In genomic region chrX:11288306-11288882, GRCm38 (mm10) we compare ENCODE assay signal across 16 mouse cellular contexts. TPM values are rescaled to one million over a fixed set of nuclear protein-coding genes. Genes with fewer than 3 reads are reported as not detected.
DNase-seq lines count a peak whose midpoint lies in the region; ATAC-seq and TF ChIP-seq lines count a peak whose summit lies in the region.
"Had no signal": no experiment of that assay in that cellular context is flagged by ENCODE, and none has a peak within 500 bp of the region (broad histone marks: within the 10 kb centered on the region; RNA-seq: fewer than 3 reads in every experiment).

No protein-coding gene starts in this region.

- no peak for ATAC-seq in midbrain, postnatal 0 days (ENCODE audit: low FRiP score)
- ATAC-seq: Patski had no signal

- H3K27me3 ChIP-seq in midbrain, postnatal 0 days (ENCODE audit: insufficient read depth, low read length) = no peaks in the 10 kb centered on the region
- H3K27me3 ChIP-seq: hindbrain, embryonic 15.5 days had no signal

- peak; percentile 7 for DNase-seq in gastrocnemius, postnatal 14 days
- DNase-seq in gastrocnemius, postnatal 10 days = no peak
- peak; percentile 61 for DNase-seq in retina, postnatal 1 day
- DNase-seq in retina, embryonic 14.5 days (ENCODE audit: low spot score) = no peak
- peak; percentile 14 to 42 for DNase-seq in kidney, postnatal 25 days
- no peak for DNase-seq in midbrain, postnatal 0 days (ENCODE audit: low spot score)
- no peak for DNase-seq in T-cell, adult 2 months (ENCODE audit: low spot score)
- DNase-seq in thymus, postnatal 0 days (ENCODE audit: low spot score) = no peak
- DNase-seq: cerebellum, postnatal 36 days; thymus, postnatal 25 days had no signal

- no peaks in the 10 kb centered on the region for H3K4me1 ChIP-seq in midbrain, postnatal 0 days (ENCODE audit: insufficient read depth, low read length)
- H3K4me1 ChIP-seq: hindbrain, embryonic 15.5 days; limb, embryonic 15.5 days had no signal

- H3K9ac ChIP-seq in midbrain, postnatal 0 days (replicated peaks; ENCODE audit: low read length, poor library complexity, severe bottlenecking) = no peak overlapping the region
- H3K9ac ChIP-seq: hindbrain, embryonic 15.5 days; limb, embryonic 15.5 days had no signal

- H3K36me3 ChIP-seq in midbrain, postnatal 0 days (ENCODE audit: insufficient read depth, low read length) = no peaks in the 10 kb centered on the region
- H3K36me3 ChIP-seq: hindbrain, embryonic 15.5 days; limb, embryonic 15.5 days had no signal

- H3K9me3 ChIP-seq in midbrain, postnatal 0 days (ENCODE audit: low read length) = no peaks in the 10 kb centered on the region
- H3K9me3 ChIP-seq: hindbrain, embryonic 15.5 days; limb, embryonic 15.5 days had no signal

- no peak overlapping the region for H3K4me3 ChIP-seq in midbrain, postnatal 0 days (ENCODE audit: low read depth, low read length)
- H3K4me3 ChIP-seq: hindbrain, embryonic 15.5 days; limb, embryonic 15.5 days had no signal

- intact Hi-C loops in gastrocnemius, postnatal 14 days (cut with DNase I; ENCODE audit: low total_unique reads) = no loop called here

- H3K27ac ChIP-seq in midbrain, postnatal 0 days (ENCODE audit: low read depth, low read length) = no peak overlapping the region
- H3K27ac ChIP-seq: hindbrain, embryonic 15.5 days; limb, embryonic 15.5 days had no signal

- no peak overlapping the region for H3K4me2 ChIP-seq in midbrain, postnatal 0 days (ENCODE audit: low read depth, low read length, poor library complexity, severe bottlenecking)
- H3K4me2 ChIP-seq: hindbrain, embryonic 15.5 days; limb, embryonic 15.5 days had no signal

- 84% methylated on average over 14 of the region's 14 CpGs for WGBS in midbrain, postnatal 0 days

- no peak for TF ChIP-seq CTCF in midbrain, postnatal 0 days (IDR thresholded peaks at IDR 0.05)

RNA-seq across cellular contexts. Expression of gene H2al1a, which starts 10.7 kb away (rescaled TPM):
- total RNA-seq in gastrocnemius, postnatal 14 days (2021) = not detected
- not detected for total RNA-seq in gastrocnemius, postnatal 10 days (2021)
- not detected in 2 replicates for total RNA-seq in midbrain, postnatal 0 days (2014; rRNA removed)
- polyA plus RNA-seq in midbrain, postnatal 0 days (2015; fragmentation: Nextera tagmentation; extraction: Ambion mirVana) = not detected in 2 replicates
- not detected in 2 replicates for polyA plus RNA-seq in thymus, postnatal 0 days (2015; fragmentation: Nextera tagmentation; extraction: Ambion mirVana)
- total RNA-seq: layer of hippocampus, postnatal 14 days; megakaryocyte progenitor cell, adult 5-6 weeks had no signal
- polyA plus RNA-seq: frontal cortex, adult 2 months; hindbrain, embryonic 15.5 days; limb, embryonic 15.5 days; Patski had no signal

RNA-seq across cellular contexts. Expression of gene H2al1b, which starts 13.8 kb away (rescaled TPM):
- total RNA-seq in gastrocnemius, postnatal 14 days (2021) = not detected
- total RNA-seq in gastrocnemius, postnatal 10 days (2021) = not detected
- not detected in 2 replicates for total RNA-seq in midbrain, postnatal 0 days (2014; rRNA removed)
- not detected in 2 replicates for polyA plus RNA-seq in midbrain, postnatal 0 days (2015; fragmentation: Nextera tagmentation; extraction: Ambion mirVana)
- polyA plus RNA-seq in thymus, postnatal 0 days (2015; fragmentation: Nextera tagmentation; extraction: Ambion mirVana) = not detected in 2 replicates
- total RNA-seq: layer of hippocampus, postnatal 14 days; megakaryocyte progenitor cell, adult 5-6 weeks had no signal
- polyA plus RNA-seq: frontal cortex, adult 2 months; hindbrain, embryonic 15.5 days; limb, embryonic 15.5 days; Patski had no signal

RNA-seq across cellular contexts. Expression of gene H2al1c, which starts 17.1 kb away (rescaled TPM):
- not detected for total RNA-seq in gastrocnemius, postnatal 14 days (2021)
- not detected for total RNA-seq in gastrocnemius, postnatal 10 days (2021)
- not detected in 2 replicates for total RNA-seq in midbrain, postnatal 0 days (2014; rRNA removed)
- polyA plus RNA-seq in midbrain, postnatal 0 days (2015; fragmentation: Nextera tagmentation; extraction: Ambion mirVana) = not detected in 2 replicates
- polyA plus RNA-seq in thymus, postnatal 0 days (2015; fragmentation: Nextera tagmentation; extraction: Ambion mirVana) = not detected in 2 replicates
- total RNA-seq: layer of hippocampus, postnatal 14 days; megakaryocyte progenitor cell, adult 5-6 weeks had no signal
- polyA plus RNA-seq: frontal cortex, adult 2 months; hindbrain, embryonic 15.5 days; limb, embryonic 15.5 days; Patski had no signal

RNA-seq across cellular contexts. Expression of gene H2al1d, which starts 20.2 kb away (rescaled TPM):
- total RNA-seq in gastrocnemius, postnatal 14 days (2021) = not detected
- total RNA-seq in gastrocnemius, postnatal 10 days (2021) = not detected
- total RNA-seq in midbrain, postnatal 0 days (2014; rRNA removed) = not detected in 2 replicates
- polyA plus RNA-seq in midbrain, postnatal 0 days (2015; fragmentation: Nextera tagmentation; extraction: Ambion mirVana) = not detected in 2 replicates
- polyA plus RNA-seq in thymus, postnatal 0 days (2015; fragmentation: Nextera tagmentation; extraction: Ambion mirVana) = not detected in 2 replicates
- total RNA-seq: layer of hippocampus, postnatal 14 days; megakaryocyte progenitor cell, adult 5-6 weeks had no signal
- polyA plus RNA-seq: frontal cortex, adult 2 months; hindbrain, embryonic 15.5 days; limb, embryonic 15.5 days; Patski had no signal

RNA-seq across cellular contexts. Expression of gene H2al1e, which starts 23.3 kb away (rescaled TPM):
- not detected for total RNA-seq in gastrocnemius, postnatal 14 days (2021)
- total RNA-seq in gastrocnemius, postnatal 10 days (2021) = not detected
- total RNA-seq in midbrain, postnatal 0 days (2014; rRNA removed) = not detected in 2 replicates
- not detected in 2 replicates for polyA plus RNA-seq in midbrain, postnatal 0 days (2015; fragmentation: Nextera tagmentation; extraction: Ambion mirVana)
- not detected in 2 replicates for polyA plus RNA-seq in thymus, postnatal 0 days (2015; fragmentation: Nextera tagmentation; extraction: Ambion mirVana)
- total RNA-seq: layer of hippocampus, postnatal 14 days; megakaryocyte progenitor cell, adult 5-6 weeks had no signal
- polyA plus RNA-seq: frontal cortex, adult 2 months; hindbrain, embryonic 15.5 days; limb, embryonic 15.5 days; Patski had no signal

Comparison
In these comparisons a context has a peak if more than half of its experiments do, and no peak if none do; other contexts are left out.
1. DNase-seq: peak in gastrocnemius, postnatal 14 days (single experiment), retina, postnatal 1 day (single experiment) and kidney, postnatal 25 days (2 of 2); none in gastrocnemius, postnatal 10 days (single experiment), retina, embryonic 14.5 days (single experiment), midbrain, postnatal 0 days (single experiment), T-cell, adult 2 months (single experiment) and thymus, postnatal 0 days (single experiment).